Mouse (Mus musculus): ENCODE results near the gene Trio. TPM values are rescaled to one million over a fixed set of nuclear protein-coding genes. Genes with fewer than 3 reads are reported as not detected.

Gene Trio
- total RNA-seq (2021), result 10 to 100 TPM; 44.5 to 62.9 TPM
- polyA plus RNA-seq (2012; rRNA removed), result 32.9 and 37.0 TPM in 2 replicates
- long read RNA-seq, partial matches to known transcripts, result 0 of 1 reads
- long read RNA-seq, other reads (novel, unspliced or antisense), result 1 of 1 reads

DNA sequence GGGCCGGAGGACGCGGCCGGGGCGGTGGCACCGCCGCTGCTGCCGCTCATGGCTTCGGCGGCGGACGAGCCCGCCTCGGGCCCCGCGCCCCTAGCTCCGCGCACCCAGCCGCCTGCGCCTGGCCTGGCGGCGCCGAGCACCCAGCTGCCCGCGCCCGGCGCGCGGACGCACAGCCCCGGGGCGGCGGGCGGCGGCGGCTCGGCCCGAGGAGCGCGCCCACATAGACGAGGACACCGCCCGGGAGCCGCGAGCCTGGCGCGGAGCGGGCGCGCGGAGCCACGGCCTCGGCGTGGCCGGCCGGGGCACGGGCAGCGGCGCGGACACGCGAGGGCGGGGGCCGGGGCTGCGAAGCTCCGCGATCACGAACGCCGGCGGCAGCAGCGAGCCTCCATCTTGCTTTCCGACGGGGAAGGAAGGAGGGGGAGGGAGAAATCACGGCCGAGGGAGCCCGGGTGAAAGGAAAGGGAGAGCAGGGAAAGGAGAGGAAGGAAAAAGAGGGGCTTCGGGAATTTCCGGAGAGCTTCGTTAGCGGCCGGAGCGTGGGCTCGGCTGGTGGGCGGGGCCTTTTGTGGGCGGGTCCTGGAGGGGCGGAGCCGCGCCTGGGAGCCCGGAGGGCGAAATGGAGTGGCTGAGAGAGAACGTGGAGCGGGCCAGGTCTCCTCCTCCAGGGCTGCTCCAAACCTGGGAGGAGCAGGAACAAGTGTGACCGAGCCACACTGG is at the start of gene Trio:
Trio (minus strand) TSS at position 402 of the 720 bp plus-strand sequence.
- peak; percentile 99 for DNase-seq

GRCm38 (mm10) chr15:28074416-28074970 is 48.8 kb upstream of the Trio start:
- no peak for DNase-seq

GRCm38 (mm10) chr15:28071601-28072000 is 46.0 kb upstream of the Trio start:
- no peak for DNase-seq

- DNase-seq, result no peak
Observed at GRCm38 (mm10) chr15:28070771-28071419, 45.2 kb upstream of the Trio start.

DNA sequence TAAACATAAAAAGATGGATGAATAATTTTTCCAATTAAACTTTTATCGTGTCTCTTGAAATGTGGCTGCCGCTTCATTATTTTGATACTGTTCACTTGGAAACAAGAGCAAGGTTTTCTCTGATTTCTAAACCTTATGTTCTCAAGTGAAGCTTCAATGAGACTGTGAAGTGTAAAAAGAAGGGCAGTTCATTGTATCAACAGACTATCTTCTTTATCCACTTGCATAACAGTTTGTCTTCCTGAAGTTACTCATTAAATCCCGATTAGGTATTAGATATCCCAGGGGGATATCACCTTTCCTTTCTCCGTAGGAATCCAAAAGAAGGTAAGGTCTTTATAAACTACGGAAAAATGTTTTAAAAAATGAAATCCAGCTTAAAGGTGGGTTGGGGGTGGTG is 44.6 kb upstream of the Trio start:
- no peak for DNase-seq

- peak; percentile 27 for DNase-seq
Observed at GRCm38 (mm10) chr15:28067373-28067772, 41.7 kb upstream of the Trio start.

DNA sequence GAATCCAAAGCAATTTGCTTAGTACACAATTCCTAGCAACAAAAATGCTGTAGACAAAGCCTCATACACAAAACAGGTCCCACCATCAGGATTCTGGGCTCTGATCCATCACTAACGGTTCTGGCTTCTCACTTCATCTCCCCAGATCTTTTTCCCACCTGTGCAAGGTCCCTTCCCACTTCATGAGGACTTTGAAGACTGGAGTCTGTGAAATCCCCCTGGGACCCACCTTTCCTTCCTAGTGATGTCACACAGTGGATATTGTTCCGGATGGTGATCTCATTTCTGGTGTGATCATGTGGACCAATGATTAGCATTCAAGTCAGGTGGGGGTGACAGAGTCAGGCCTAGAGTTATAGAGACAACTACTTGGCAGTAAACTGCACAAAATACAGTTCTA is 40.8 kb upstream of the Trio start:
- no peak for DNase-seq

DNA sequence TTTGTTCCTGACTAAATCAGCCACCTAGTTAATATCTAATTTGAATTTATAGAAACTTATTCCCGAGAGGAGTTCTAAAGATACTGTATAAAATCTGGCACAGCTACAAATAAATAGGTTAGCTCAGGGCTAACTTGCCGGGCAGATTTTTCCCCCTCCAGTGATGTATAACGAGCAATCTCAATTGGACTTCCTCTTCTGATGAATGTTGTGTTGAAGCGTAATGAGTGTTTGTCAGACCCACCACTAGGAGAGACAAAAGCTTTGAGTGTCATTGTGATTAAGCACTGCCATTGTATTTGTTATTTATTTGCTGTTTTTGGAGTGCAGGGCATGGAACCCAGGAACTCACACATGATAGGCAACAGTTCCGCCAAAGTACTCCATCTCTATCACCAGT is 39.9 kb upstream of the Trio start:
- no peak for DNase-seq

- DNase-seq, result no peak
Observed at GRCm38 (mm10) chr15:28064733-28065088, 39.1 kb upstream of the Trio start.

GRCm38 (mm10) chr15:28064081-28064732 is 38.6 kb upstream of the Trio start:
- DNase-seq, result no peak

DNA sequence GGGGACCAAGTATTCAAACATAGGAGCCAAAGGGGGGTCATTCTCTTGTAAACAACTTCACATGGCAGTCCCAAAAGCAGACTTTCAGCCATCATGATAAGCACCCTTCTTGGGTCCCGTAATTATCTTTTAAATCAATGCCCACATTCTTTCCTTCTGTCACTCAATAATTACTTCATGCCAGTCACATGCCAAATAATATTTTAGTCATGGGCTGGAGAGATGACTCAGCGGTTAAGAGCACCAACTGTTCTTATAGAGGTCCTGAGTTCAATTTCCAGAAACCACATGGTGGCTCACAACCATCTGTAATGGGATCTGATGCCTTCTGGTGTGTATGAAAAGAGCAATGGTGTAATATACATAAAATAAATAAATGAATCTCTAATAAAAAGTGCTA is 37.8 kb upstream of the Trio start:
- no peak for DNase-seq

GRCm38 (mm10) chr15:28062016-28062415 is 36.4 kb upstream of the Trio start:
- DNase-seq, result no peak

GRCm38 (mm10) chr15:28060977-28061376 is 35.3 kb upstream of the Trio start:
- DNase-seq, result no peak

GRCm38 (mm10) chr15:28060423-28060822 is 34.8 kb upstream of the Trio start:
- DNase-seq, result no peak

GRCm38 (mm10) chr15:28057545-28057944 is 31.9 kb upstream of the Trio start:
- DNase-seq, result peak; percentile 50

DNA sequence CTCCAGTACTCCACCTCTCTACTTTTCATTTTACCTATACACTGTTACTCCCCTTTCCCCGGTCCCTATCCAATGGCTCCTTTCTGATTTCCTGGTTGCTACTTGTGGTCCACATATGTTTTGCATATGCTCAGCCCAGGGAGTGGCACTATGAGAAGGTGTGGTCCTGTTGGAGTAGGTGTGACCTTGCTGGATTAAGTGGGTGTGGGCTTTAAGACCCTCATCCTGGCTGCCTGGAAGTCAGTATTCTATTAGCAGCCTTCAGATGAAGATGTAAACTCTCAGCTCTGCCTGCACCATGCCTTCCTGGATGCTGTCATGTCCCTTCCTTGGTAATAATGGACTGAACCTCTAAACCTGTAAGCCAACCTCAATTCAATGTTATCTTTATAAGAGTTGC is 29.1 kb upstream of the Trio start:
- DNase-seq, result no peak

DNA sequence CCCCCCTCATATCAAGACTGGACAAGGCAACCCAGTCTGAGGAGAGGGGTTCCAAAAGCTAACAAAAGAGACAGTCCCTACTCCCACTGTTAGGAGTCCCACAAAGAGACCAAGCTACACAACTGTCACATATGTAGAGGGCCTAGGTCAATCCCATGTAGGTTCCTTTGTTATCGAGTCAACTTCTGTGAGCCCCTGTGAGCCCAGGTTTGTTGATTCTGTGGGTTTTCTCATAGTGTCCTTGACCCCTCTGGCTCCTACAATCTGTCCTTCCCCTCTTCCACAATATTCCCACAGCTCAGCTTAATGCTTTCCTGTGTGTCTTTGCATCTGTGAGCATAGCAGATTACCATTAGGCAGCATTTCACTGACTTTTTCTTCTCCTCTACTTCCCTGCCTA is 28.5 kb upstream of the Trio start:
- no peak for DNase-seq

DNA sequence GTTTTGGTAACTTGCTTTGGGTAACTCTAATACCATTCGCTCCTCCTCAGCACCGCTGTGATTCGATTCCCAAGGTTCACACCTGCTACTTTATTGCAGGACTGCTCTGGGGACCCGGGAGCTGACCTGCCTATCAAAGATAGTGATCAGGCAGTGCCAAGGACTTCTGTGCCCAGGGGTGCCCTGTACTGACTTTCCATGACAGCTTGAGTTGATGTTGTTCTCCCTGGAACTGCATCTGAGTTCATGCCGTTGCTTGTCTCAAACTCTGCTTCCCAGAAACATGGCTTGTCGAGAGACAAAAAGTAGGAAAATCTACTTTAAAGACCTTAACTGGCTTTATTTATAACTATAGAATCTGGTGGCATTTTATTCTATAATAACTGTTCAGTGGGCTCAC is 27.6 kb upstream of the Trio start:
- no peak for DNase-seq

DNA sequence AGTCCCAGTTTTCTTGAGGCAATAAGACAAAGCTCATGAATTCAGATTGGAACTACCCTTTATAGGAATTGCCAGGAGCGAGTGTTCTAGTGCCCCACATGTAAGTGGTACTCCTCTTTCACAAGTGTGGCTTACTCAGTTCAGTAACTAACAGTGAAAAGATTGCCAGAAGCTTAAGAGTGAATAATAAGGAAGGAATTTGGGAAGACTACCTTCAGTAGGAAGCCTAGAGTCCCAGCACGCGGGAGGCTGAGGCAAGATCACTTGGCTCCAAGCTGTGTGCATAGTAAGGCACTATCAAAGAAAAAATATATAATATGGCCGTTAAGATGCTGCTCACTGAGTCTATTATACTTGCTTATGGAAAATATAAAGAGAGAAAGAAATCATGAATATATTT is 26.2 kb upstream of the Trio start:
- DNase-seq, result no peak

DNA sequence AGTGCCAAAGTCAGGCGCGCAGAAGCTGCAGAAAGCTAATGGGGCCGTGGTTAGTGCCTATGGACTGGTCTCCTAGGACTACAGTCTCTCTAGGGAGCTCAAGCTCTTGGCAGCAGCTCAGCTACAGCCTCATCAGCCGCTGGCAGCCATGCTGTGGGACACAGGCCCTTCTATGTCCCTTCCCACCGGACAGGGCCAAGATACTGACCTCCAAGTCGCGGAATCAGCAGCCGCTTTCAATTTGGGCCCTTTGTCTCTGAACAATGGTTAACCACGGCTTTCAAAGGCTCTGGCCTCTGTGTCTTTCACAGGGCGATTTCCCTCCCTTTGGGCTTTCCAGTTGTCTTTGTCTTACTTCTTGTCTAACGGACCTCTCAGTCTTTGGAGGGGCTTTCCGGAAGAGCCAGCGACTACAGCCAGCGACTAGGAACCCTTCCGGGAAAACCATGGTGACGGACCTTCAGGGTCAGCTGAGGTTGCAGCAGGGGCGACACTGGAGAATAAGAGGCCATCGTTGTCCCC is 25.5 kb upstream of the Trio start:
- peak; percentile 34 for DNase-seq

DNA sequence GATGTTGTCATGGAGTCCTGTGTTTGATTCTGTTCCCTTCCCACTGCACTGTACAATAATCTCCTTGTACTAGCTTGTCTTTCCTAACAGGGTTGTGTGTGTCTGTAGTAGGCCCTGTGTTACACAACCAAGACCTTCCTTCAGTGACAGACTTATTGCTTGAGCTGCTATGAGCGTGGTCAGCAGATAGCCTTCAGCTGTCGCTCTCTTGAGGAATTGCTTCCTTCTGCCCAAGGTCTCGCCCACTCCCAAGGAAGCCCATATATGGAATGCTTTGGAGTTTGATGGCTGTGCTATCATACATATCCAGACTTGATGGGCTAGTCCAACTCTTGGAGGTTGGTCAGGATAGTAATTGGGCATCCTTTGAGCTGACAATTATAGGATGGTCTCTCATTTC is 22.1 kb upstream of the Trio start:
- DNase-seq, result peak; percentile 72

DNA sequence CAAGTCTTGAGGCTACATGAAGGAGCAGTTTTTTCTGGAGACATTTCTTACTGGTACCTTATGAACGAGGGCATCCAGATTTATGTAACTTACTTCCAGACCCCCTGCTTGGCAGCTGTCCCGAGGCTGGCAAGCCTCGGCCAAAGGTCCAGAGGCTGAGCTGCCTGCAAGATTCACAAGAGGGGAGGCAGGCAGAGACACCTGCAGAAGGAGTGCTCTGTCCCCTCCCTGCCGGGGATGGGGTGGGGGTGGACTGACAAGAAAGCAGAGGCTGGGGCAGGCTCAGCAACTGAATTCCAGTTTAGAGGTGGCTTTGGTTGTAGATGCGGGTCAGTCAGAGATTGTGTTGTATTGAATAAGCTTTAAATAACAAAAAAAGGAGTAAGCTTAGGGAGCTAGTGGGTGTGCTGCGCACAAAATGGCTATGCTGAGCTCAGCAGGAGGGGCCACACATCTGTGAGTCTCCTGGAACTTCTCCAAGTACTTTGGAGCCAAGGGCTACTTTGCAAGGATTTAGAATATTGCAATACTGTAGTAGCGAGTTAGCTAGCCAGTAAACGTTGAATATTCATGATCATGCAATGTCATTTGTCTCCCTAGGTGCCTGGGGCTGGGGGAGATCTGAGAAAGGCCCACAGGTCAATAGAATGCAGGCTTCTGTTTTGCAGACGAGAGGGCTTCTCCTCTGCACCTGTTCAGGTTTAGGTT is 15.7 kb upstream of the Trio start:
- no peak for DNase-seq
